Mouse (Mus musculus) urinary bladder, postnatal 36 days (tissue): Measurements from ENCODE around the gene Strn.
A peak's percentile ranks its signal among the peaks of the same experiment; 100 is the strongest.

ENCODE experiments used
- DNase-seq, 2 experiments: peaks; one replicate each; pipeline ENCODE4 v3.0.0; 2022; ENCODE audit warnings: low spot score in 2 of 2, mixed read lengths in 1 of 2

The Strn gene

DNA sequence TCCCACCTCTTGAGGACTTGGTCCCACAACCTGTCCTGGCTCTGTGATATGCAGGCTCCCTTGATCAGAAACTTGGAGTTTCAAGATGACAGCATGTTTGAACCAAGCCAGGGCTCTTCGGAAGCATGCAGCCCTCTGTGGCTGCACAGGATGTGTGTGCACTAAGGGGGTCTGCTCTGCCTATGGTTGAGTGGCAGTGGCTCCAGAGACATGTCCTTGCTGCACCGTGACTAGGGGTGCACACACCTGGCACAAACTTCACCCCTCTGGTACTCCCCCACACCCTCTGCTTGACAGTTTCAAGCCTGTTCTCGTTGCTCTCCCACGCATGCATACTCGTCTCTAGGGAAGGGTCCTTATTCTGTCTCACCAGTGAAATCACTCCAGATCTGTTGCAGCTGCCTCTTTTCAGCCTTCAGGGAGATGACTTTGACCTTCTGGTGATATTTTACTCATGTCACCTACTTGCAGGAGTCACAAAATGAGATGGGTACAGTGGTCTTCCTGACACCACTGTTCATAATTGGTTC lies 118.8 kb downstream of the Strn start:
- DNase-seq = no peak

DNA sequence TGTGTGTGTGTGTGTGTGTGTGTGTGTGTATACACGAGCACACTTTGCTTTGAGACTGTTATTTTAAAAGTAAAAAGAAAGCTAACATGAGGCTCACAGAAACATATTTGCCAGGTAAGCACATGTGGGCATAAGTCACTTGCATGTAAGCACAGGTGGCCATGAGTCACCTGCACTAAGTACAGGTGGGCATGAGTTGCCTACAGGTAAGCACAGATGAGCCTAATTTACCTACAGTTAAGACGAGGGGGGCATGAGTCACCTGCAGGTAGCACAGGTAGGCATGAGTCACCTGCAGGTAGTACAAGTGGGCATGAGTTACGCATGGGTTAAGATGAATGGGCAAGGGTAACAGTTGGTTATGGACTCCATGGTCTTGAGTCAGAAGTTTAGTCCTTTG lies 121.9 kb downstream of the Strn start:
- DNase-seq = peak in 1 of 2 experiments; percentile 13

DNA sequence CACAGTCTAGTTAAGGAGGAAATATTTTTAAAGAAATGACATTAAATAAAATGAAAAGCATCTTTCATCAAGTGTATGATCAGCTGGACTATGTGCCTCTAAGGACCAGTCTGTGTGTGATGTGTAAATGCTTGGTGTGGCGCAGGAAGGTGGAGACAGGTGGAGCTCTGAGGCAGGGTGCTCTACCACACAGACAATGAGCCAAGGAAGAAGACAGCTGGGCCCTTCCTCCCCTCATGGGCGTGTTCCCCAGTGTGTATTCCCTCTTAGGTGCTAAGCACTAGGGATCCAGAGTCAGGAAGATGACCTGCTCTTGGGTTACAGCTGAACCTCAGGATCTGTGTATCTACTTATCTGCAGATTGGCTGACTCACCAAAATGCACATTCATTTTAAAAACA lies 122.5 kb downstream of the Strn start:
- DNase-seq = no peak

DNA sequence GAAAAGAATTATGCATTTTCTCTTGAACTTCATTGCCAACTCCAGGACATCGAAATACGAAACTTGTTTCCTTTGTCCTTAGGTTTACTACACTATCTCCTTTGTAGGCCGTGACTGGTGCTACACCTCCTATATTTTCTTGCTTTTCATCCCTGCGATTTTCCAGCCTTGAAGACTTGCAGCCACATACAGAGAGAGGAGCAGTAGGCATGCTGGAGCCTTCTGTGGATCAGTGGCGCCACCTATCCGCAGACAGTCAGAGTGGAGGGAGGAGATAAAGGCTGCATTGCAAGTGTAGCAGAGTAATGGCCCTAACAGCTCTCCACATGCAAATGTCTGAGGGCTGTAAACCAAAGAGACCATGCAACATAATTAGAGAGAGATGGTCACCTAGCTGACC lies 125.9 kb downstream of the Strn start:
- no peak for DNase-seq

DNA sequence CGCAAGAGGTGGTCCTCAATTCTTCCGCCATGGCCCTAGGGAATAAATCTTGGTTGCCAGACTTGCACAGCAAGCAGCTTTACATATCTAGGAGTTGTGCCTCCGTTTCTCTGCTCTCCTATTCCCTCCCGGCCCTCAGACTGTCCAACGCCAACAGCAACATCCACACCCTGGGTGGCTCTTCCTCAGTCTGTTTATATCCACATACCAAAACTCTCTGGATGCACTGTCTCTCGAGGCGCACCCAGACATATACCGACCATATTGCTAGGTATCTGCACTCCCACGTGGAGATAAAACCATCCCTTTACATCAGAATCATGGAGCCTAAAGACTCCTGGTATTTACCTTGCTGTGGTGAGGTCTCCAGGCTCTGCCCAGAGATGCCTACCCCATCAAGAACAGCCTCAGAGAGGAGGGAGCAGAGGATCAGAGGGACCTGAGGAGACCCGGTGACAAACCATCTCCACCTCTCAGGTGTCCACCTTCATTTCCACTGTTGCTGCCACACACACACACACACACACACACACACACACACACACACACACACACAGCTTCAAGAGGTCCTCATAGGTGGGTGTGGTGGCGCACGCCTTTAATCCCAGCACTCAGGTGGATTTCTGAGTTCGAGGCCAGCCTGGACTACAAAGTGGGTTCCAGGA lies 127.7 kb downstream of the Strn start:
- no peak for DNase-seq

DNA sequence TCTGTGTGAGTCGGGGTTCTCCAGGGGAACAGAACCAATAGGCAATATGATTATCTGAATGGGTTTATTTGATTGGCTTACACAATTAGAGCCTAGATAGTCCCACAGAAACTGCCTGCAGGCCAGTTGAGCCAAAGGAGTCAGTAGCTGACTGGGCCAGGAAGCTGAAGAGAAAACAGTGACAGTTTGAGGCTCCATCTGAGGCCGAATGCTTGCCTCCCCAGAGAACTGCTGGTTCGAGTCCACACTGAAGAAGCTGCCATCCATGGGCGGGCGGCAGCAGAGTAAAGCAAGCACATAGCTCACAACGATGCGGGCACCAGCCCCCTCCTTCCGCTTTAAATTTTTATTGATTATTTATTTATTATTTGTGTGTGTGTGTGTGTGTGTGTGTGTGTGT lies 128.3 kb downstream of the Strn start:
- no peak for DNase-seq

DNA sequence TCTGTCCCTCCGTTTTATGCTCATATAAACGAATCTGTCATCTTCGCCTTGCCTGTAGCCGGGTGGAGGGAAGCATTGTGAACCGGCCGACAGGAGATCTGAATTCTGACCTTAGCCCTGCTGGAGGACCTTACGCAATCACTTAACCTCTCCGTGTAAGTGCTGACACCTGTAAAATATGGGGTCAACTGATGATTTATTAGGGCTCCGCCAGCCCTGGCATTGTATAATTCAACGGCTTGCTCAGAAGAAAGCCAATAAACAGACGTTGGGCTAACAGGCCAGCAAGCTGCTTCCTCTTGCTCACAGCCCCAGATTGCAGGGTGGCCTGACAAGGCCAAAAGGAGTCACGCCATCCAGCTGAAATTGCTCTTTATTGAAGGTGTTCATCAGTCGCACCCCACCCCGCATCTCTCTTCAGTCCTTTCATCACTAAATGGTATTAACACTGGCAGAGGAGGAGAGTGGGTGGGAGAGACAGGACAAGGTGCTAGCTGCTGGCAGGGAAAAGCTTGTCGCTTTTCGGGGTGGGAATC lies 128.8 kb downstream of the Strn start:
- no peak for DNase-seq

DNA sequence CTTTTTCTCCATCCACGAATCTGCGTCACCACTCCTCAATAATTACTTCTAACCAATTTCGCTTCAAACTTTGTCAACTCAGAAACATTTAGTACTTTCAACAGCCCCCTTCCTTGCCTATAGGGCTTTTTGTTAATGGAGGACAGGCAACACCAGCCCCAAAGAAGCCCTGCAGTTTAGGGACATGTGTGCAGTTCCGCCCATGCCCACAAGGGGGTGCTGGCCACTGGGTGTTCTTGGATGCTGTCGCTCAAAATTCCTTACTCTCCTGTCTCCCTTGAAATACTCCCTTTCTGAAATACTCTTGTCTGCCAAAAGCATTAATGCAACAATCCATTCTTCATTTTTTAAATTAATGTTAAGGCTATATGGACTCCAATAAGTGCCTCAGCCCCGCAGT lies 132.6 kb downstream of the Strn start:
- DNase-seq = peak in 1 of 2 experiments; percentile 33

DNA sequence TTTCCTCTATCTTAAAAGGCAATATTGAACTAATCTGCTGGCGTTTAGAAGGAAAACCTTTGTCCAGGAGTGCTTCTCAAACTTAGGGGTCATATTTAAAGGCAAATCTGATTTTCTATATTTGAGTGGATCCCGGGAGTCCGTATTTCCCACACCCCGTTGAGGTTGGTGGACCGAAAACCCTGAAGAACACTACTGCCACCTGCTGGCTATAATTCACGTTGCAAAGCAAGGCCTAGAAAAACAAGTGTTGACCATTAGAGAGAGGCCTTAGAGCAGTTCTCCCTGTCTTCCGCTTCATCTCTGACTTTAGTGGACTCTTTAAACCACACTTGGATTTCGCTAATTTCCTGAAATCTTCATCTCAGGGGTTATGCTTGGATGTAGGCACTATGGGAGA lies 133.1 kb downstream of the Strn start:
- peak; percentile 74 to 75 for DNase-seq

DNA sequence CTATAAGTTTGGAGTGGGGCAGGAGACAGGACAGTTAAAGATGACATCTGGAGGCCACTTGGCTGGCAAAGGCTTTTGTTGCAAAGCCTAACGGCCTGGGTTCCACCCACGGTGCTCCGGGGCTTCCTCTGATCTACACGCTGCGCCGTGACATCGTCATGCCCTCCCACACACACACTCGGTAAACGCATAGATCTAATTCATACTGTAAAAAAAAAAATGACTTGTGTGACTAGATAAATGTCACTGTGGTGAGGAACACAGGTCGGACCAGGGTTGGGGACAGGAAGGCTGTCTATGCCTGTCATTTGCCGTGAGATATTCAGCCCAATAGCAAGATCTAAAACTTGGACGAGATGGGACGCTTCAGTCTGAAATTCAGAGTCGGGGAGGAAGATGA lies 134.7 kb downstream of the Strn start:
- no peak for DNase-seq

DNA sequence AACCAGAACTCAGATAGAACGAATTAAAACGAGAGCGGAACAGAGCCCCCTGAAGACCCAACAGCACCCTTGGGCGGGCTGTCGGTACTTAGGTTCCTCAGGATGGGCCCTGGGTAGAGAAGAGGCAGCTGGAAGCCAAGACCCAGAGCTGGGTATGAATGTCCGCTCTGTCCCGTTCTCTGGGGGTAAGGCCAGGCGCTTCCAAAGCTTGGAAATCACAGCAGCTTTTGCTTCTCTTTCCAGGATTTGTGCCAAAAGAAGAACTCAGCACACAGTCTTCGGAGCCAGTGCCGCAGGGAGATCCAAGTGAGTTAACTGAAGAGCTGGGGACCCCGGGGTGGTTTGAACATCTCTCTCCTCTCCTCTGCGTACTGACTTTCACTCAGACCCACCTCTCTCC lies 135.4 kb downstream of the Strn start:
- no peak for DNase-seq

DNA sequence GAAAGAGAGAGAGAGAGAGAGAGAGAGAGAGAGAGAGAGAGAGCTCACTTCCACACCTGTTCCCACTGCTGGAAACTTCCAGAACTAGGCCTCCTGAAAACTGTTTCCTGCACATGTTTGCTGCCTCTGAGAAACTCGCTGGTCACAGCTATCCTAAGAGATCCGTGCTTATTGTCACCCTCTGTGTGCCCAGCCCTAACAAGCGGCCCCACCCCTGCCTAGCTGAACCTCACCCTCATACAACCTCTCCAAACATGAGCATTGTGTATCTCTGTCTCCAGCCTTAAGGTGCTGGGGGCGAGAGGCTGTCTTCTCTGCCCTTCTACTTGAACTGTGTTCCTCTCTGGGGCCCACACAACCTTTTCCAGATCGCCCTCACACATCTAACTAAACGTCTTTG lies 136.0 kb downstream of the Strn start:
- DNase-seq = no peak
